Mouse (Mus musculus): ENCODE data around the gene Gpx1.

Gene Gpx1

DNA sequence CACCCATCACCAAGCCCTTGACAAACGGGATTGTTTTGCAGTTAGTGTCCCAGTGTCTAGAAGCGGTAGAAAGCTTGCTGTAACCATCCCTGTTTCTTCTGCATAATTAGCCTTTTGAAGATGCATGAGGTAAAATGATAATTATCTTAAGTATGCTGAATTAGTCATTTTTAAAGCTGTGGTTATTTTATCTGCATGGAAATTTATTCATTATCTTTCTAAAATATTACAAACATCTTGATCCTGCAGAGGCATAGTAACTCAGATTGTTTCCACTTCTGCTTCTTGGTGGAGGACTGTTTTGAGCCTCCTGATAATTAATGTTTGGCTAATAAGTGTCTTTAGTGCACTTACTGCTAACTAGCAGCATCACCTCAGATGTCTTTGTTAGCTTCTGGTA is 20.2 kb upstream of the Gpx1 start:
- POLR2A ChIA-PET = interaction anchor here (0.6 to 26.5 kb wide), 9 partner anchors 8 to 241 kb away, joined by 3 to 409 read pairs (median 4); partner anchors contain the start of genes Rhoa (in 2 of the 4), Tcta (in 2 of the 4), Amt (in 1 of the 4) and Apeh (in 1 of the 4)
- CTCF ChIA-PET = interaction anchor here in 1 of 4 experiments (1.4 kb wide), 1 partner anchor 34 kb away, joined by 4 read pairs; no protein-coding TSS in a partner anchor

DNA sequence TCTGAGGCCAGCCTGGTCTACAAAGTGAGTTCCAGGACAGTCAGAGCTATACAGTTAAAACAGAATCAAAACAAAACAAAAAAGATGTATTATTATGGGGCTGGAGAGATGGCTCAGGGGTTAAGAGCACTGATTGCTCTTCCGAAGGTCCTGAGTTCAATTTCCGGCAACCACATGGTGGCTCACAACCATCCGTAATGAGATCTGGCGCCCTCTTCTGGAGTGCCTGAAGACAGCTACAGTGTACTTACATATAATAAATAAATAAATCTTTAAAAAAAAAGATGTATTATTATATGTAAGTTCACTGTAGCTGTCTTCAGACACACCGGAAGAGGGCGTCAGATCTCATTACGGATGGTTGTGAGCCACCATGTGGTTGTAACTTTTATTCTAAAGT is 16.6 kb upstream of the Gpx1 start:
- CTCF ChIA-PET = interaction anchor here (0.6 to 1.8 kb wide), 24 partner anchors 10 to 502 kb away, joined by 3 to 9 read pairs (median 4); partner anchors contain the start of genes Gpx1 (in 2 of the 4), 1700102P08Rik (in 1 of the 4), Amt (in 1 of the 4) and Nicn1 (in 1 of the 4)
- POLR2A ChIA-PET = interaction anchor here in 3 of 4 experiments (0.6 to 26.5 kb wide), 21 partner anchors 8 to 312 kb away, joined by 3 to 409 read pairs (median 5); partner anchors contain the start of genes Gpx1 (in 3 of the 3), 1700102P08Rik (in 2 of the 3), Rhoa (in 2 of the 3) and Tcta (in 2 of the 3)

DNA sequence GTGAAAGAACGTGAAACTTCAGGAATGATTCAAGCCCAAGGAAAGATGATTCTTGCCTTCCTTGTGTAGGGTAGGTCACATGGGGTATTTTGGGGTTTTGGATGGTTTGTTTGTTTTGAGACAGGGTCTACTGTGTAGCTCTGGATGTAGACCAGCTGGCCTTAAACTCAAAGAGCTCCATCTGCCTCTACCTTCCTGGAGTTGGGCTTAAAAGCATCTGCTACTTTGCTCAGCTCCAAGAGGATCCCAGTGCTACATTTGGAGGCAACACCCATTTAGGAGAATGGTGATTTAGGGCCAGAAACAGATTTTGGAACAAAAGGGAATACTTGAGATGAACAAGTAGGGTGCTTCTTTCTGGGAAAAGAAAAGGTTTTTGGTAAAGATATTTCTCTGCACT is 13.9 kb upstream of the Gpx1 start:
- CTCF ChIA-PET = interaction anchor here in 1 of 4 experiments (0.5 kb wide), 1 partner anchor 107 kb away, joined by 6 read pairs; no protein-coding TSS in a partner anchor
- POLR2A ChIA-PET = interaction anchor here (0.6 to 26.5 kb wide), 11 partner anchors 8 to 69 kb away, joined by 3 to 409 read pairs (median 3); partner anchors contain the start of genes Rhoa (in 3 of the 4), Tcta (in 3 of the 4), Gpx1 (in 2 of the 4) and Amt (in 1 of the 4)

DNA sequence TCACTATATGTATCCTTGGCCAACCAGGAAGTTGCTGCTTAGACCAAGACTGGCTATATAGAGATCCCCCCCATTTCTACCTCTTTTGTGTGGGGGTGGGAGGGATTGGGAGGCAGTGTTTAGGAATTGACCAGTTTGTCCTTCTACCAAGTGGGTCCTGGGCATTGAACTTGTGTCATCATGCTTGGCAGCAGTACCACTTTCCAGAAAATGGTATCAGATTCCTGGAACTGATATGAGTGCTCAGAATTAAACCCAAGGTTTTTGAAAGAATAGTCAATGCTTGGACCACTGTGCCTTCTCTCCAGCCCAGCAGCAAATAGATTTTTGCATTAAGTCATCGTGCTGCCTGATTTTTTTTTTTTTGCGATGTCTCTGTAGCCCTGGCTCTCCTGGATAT is 12.9 kb upstream of the Gpx1 start:
- CTCF ChIA-PET = interaction anchor here in 2 of 4 experiments (0.6 to 0.7 kb wide), 4 partner anchors 73 to 433 kb away, joined by 3 to 7 read pairs (median 5); partner anchors contain the start of gene Impdh2 (in 1 of the 2)
- POLR2A ChIA-PET = interaction anchor here in 2 of 4 experiments (1.1 to 26.5 kb wide), 6 partner anchors 13 to 23 kb away, joined by 3 to 409 read pairs (median 48); partner anchors contain the start of genes Gpx1 (in 2 of the 2), Rhoa (in 2 of the 2), Tcta (in 2 of the 2) and Amt (in 1 of the 2)

DNA sequence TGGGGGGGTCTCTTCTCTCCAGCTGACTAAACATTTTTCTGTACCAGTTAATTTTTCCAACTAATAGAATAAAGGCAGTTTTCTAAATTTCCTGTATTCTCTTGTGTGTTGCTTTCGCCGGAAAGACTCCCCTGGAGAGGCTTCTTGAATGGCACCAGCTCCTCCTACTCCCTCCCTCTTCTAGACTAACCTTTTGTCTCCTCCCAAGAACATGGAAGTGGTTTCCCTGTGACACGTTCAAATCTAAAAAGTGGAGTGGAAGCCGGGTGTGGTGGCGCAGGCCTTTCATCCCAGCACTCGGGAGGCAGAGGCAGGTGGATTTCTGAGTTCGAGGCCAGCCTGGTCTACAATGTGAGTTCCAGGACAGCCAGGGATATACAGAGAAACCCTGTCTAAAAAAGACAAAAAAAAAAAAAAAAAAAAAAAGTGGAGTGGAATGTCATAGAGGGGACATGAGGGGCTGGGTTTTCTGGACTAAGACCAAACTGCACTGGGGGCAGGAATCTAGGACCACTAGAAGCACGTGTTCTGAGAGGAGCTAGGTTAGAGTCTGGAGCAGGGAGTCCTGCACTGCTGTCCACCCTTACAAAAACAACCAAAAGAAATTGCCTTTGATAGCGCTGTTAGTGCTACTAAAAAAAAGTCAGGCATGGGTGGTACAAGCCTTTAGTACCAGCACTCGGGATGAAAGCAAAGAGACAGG is 704 bp upstream of the Gpx1 start:
- CTCF ChIA-PET = interaction anchor here (0.6 to 1.9 kb wide), 11 partner anchors 10 to 137 kb away, joined by 3 to 8 read pairs (median 3); partner anchors contain the start of genes Rhoa (in 2 of the 4) and Tcta (in 2 of the 4)
- POLR2A ChIA-PET = interaction anchor here (0.5 to 3.7 kb wide), 101 partner anchors 7 to 1932 kb away, joined by 3 to 96 read pairs (median 6); partner anchors contain the start of genes Rhoa (in 4 of the 4), Tcta (in 4 of the 4), 1700102P08Rik (in 3 of the 4) and Amt (in 3 of the 4)

DNA sequence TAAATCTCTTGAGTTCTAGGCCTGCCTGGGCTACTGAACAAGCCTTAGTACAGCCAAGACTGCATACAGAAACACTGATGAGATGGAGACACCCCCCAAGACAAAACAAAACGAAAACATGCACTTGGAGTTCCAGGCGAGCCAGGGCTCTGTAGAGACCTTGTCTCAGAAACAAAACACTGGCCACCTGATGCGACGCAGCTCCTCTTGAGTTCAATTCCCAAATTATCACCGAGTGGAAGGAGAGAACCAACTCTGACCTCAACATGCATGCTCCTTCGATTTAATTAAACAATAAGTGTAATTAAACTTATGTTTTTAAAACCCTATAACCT is 185 bp upstream of the Gpx1 start:
- ChIA-PET POLR2A (interaction anchor here (0.5 to 3.7 kb wide), 142 partner anchors 8 to 1932 kb away, joined by 3 to 96 read pairs (median 4); partner anchors contain the start of genes Dag1 (in 4 of the 4), Rhoa (in 4 of the 4), Tcta (in 4 of the 4) and 1700102P08Rik (in 3 of the 4)), CTCF (interaction anchor here in 2 of 4 experiments (0.7 to 1.9 kb wide), 10 partner anchors 10 to 114 kb away, joined by 3 to 8 read pairs (median 5); partner anchors contain the start of genes Rhoa (in 1 of the 2) and Tcta (in 1 of the 2))

DNA sequence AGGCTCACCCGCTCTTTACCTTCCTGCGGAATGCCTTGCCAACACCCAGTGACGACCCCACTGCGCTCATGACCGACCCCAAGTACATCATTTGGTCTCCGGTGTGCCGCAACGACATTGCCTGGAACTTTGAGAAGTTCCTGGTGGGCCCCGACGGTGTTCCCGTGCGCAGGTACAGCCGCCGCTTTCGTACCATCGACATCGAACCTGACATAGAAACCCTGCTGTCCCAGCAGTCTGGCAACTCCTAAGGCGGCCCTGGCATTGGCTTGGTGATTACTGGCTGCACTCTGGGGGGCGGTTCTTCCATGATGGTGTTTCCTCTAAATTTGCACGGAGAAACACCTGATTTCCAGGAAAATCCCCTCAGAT is 1.2 kb downstream of the Gpx1 start:
- CTCF ChIA-PET = no interaction called here
- POLR2A ChIA-PET = interaction anchor here in 3 of 4 experiments (0.9 to 3.8 kb wide), 31 partner anchors 8 to 371 kb away, joined by 3 to 96 read pairs (median 13); partner anchors contain the start of genes 1700102P08Rik (in 3 of the 3), Rhoa (in 2 of the 3), Tcta (in 2 of the 3) and Amt (in 1 of the 3)

DNA sequence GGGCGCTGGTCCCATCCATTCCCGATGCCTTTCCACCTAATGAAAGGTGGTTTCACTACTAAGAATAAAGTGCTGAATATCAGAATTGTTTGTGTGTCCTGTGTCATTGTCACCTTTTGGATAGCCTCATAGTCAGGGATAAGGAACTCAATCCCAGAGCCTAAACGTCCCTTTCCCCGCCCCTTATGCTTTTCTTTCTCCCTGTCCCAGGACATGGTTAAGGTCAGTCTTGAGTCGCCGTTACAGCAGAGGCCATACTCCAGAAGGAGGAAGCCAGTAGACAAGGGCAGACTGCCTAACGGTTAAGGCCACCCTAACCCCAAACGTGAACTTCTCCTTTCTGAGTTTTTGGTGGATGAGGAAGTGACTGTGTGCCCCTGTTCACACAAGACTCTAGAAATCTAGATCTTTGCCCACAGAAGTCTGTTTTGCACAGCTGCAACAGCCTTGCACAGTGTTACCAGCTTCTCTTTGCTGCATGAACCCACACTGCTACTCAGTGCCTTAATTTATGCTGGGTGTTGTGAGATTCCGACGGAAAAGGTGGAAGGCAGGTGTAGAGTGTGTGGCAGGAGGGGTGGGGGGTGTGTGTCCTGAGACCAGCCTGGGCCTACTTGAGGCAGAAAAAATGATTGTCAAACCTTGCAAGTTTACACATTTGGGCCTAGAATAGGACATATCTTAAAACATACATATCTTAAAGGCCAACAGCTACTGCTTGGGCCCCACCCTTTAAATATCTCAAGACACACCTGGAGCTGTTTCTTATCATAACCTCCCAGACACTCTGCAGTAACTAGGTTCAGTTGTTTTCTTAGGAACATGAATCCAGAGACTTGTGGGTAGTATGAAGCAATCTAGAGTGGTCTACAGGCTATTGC is 1.8 kb downstream of the Gpx1 start:
- CTCF ChIA-PET = no interaction called here

DNA sequence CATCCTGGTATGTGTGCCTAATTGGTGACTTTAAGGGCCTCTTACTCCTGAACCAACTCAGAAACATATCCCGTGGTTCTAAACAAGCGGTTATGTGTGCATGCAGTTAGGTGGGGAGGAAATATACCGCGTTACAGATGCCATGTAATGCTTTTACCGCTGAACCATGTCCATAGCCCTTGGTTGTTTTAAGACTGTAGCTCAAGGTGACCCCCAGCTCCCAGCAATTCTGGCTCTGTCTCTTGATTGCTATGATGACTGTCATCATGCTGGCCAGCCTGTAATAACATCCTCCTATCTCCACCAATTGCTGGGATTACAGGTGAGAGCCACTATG is 2.4 kb downstream of the Gpx1 start:
- CTCF ChIA-PET = no interaction called here
- POLR2A ChIA-PET = interaction anchor here in 3 of 4 experiments (0.7 to 3.8 kb wide), 21 partner anchors 10 to 484 kb away, joined by 3 to 20 read pairs (median 3); partner anchors contain the start of genes Amt (in 2 of the 3), 1700102P08Rik (in 1 of the 3), Celsr3 (in 1 of the 3) and Dag1 (in 1 of the 3)

More for the DNA sequence above, 1.8 kb downstream of the Gpx1 start:
- POLR2A ChIA-PET = interaction anchor here in 3 of 4 experiments (0.7 to 3.8 kb wide), 21 partner anchors 12 to 485 kb away, joined by 3 to 20 read pairs (median 3); partner anchors contain the start of genes Amt (in 2 of the 3), 1700102P08Rik (in 1 of the 3), Celsr3 (in 1 of the 3) and Dag1 (in 1 of the 3)

DNA sequence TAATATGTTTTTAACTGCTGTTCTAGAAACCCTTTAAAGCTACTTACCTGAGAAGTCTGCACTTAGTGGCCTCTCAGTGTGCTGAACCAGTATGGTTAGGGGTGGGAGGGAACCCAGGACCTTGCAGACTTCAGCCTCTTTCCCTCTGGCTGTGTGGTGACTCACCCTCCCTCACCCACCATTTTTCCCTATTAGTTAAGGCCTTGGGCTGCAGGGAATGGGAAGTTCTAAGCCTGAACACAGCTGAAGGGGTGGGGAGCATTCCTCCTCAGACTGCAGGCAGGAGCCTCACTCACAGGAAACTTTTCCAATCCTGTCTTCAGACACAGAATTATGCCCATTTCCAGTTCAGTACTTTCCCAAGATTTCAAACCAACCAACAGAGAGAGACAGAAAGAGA is 3.1 kb downstream of the Gpx1 start:
- CTCF ChIA-PET = interaction anchor here in 2 of 4 experiments (0.6 kb wide), 2 partner anchors 28 to 111 kb away, joined by 7 to 8 read pairs; no protein-coding TSS in a partner anchor
- POLR2A ChIA-PET = interaction anchor here in 3 of 4 experiments (0.8 to 3.8 kb wide), 15 partner anchors 8 to 234 kb away, joined by 3 to 20 read pairs (median 4); partner anchors contain the start of genes 1700102P08Rik (in 1 of the 3), Rhoa (in 1 of the 3) and Tcta (in 1 of the 3)

DNA sequence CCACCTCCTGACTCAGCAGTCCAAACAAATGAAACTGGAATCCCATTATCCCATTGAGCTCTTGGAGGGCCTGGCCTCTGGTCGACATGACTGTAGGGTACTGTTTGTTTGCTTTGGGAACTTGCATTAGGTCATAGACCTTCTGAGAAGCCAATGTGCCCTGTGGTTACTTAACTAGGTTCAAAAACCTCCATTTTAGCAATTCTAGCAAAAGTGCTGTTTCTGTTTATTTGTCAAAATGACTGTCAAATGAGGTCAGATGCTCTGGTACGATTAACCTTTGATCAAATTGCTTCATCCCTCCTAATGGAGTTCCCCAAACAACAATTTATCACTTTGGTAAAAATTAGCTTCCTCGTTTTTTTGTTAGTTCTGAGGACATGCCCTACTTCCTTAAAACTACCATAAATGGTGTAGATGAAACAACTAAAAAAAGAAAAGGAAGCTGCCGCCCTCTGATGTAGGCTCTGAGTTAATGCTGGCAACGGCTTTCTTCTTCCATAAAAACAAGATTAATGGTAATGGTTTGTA is 3.7 kb downstream of the Gpx1 start:
- CTCF ChIA-PET = interaction anchor here in 2 of 4 experiments (0.5 to 0.7 kb wide), 4 partner anchors 28 to 227 kb away, joined by 4 to 12 read pairs (median 8); partner anchors contain the start of gene Dalrd3 (in 1 of the 2)
- POLR2A ChIA-PET = interaction anchor here in 3 of 4 experiments (0.7 to 3.8 kb wide), 13 partner anchors 9 to 195 kb away, joined by 3 to 20 read pairs (median 3); no protein-coding TSS in a partner anchor

DNA sequence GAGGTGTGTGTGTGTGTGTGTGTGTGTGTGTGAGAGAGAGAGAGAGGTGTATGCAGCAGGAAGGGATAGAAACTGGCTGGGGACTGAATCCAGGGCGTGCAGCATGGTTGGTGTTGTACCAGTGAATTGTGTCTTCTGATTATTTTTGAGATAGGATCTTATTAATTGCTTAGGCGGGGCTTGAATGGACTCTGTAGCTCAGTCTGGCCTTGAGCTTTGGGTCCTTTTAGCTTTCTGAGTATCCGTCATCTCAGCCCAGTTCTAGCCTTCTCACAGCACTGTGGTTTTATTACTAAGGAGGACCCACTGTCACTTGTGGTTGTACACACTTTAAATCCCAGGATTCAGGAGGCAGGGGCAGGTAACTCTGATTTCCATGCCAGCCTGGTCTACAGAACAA is 4.6 kb downstream of the Gpx1 start:
- POLR2A ChIA-PET = interaction anchor here in 2 of 4 experiments (0.5 to 3.8 kb wide), 11 partner anchors 8 to 194 kb away, joined by 3 to 20 read pairs (median 3); no protein-coding TSS in a partner anchor
- CTCF ChIA-PET = interaction anchor here in 1 of 4 experiments (1.7 kb wide), 1 partner anchor 21 kb away, joined by 3 read pairs; no protein-coding TSS in a partner anchor

DNA sequence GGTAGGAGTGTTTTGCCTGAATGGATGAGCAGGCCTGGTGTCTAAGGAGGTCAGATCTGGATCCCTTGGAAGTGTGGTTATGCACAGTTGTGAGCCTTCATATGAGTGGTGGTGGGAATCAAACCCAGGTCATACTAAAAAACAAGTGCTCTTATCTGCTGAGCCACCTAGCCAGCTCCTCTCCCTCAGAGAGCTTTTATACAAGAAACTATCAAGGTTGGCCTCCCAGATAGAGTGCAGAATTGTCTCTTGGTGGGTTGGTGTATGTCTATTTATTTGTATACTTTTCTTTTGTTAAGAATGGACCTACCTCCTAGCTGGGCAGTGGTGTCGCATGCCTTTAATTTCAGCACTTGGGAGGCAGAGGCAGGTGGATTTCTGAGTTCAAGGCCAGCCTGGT is 5.1 kb downstream of the Gpx1 start:
- ChIA-PET CTCF (interaction anchor here in 3 of 4 experiments (0.6 to 1.7 kb wide), 4 partner anchors 21 to 1637 kb away, joined by 3 to 4 read pairs (median 3); no protein-coding TSS in a partner anchor), POLR2A (interaction anchor here in 3 of 4 experiments (0.7 to 3.8 kb wide), 11 partner anchors 10 to 150 kb away, joined by 3 to 20 read pairs (median 4); partner anchors contain the start of gene 1700102P08Rik (in 1 of the 3))

DNA sequence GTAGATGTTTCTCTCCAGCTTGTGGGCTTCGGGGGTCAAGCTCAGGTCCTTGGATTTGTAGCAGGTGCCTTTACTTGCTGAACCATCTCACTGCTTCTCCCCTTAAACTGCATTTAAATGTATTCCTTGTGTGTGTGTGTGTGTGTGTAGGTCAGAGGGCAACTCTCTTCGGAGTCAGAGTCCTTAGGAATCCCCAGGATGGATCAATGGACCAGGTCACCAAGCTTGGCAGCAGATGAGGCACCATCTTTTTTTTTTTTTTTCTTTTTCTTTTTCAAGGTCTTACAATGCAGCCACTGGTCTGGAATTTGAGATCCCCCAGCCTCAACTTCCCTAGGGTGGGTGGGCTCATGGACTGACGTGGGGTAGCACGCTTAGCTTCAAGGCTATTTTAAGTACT is 5.8 kb downstream of the Gpx1 start:
- POLR2A ChIA-PET = interaction anchor here in 3 of 4 experiments (0.6 to 2.9 kb wide), 15 partner anchors 11 to 1887 kb away, joined by 3 to 7 read pairs (median 4); partner anchors contain the start of genes Amt (in 2 of the 3) and 1700102P08Rik (in 1 of the 3)
- CTCF ChIA-PET = interaction anchor here (0.6 to 1.7 kb wide), 8 partner anchors 22 to 1636 kb away, joined by 3 to 5 read pairs (median 3); no protein-coding TSS in a partner anchor

DNA sequence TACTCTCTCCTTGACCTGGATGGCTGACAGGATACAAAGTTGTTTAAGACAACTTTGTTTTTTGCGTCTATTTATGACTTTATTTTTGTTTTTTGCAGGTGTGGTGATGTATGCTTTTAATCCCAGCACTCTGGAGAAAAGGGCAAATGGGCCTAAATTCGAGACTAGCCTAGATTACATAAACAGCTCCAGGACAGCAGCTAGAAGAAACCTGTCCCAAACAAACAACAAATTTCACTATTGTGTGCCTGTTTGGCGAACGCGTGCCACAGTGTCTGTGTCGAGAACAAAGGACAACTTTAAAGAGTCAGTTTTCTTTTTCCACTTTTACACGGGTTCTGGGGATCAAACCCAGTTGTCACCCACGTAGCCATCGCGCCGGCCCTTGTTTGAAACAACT is 8.3 kb downstream of the Gpx1 start:
- ChIA-PET CTCF (no interaction called here), POLR2A (interaction anchor here in 2 of 4 experiments (0.7 to 2.0 kb wide), 4 partner anchors 8 to 44 kb away, joined by 3 to 23 read pairs (median 8); partner anchors contain the start of gene Gpx1 (in 2 of the 2))

All from embryonic stem cell, embryonic (primary cell).